Mouse (Mus musculus): ENCODE data around the gene Galnt18.

The Galnt18 gene

DNA sequence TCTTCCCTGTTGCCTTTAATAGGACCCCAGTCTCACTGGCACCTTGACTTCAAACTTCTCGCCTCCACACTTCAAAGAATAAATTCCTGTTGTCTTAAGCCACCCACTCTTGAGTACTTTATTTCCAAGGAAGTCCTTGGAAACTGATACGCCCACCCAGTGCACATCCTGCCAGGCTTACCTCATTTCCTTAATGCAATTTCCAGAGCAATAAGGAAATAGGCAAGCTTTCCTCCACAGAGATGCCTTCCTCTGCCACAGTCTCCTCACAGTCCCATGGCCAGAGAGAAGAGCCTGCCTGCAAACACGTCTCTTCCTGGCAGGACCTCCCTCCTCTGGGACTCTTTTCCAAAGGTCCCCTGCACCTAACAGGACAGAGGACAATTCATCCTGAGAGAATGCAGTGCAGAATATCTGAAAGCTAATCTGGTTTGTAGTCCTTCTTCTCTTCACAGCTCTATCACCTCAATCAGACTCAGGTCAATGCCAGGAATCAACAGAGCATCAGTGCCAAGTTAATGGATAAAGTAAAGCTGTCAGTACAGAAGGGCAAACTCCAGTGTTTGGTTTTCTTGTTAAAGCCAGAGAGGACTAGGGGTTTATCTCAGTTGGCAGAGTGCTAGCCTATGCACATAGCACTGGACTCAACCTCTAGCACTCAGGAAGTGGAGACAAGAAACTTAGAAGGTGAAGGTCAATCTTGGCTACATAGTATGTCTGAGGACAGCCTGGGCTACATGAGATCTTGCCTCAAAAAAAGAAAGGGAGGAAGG is 65.8 kb downstream of the Galnt18 start:
- no peak for DNase-seq

DNA sequence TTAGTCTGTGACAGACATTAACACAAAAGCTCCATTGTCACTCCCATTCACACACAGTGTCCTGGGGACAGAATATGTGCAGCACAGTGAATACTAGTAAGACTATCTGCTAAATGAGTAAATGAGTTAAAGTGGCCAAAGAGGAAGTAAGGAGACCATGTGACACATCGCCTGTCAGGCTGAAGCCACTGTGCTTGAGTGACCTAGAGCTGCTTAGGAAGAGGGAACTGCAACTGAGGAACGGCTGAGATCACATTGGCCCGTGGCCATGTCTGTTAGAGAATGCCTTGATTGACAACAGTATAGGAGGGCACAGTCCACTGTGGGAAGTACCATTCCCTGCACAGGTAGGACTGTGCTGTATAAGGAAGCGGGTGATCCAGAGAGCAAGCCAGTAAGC is 67.0 kb downstream of the Galnt18 start:
- DNase-seq, result no peak

DNA sequence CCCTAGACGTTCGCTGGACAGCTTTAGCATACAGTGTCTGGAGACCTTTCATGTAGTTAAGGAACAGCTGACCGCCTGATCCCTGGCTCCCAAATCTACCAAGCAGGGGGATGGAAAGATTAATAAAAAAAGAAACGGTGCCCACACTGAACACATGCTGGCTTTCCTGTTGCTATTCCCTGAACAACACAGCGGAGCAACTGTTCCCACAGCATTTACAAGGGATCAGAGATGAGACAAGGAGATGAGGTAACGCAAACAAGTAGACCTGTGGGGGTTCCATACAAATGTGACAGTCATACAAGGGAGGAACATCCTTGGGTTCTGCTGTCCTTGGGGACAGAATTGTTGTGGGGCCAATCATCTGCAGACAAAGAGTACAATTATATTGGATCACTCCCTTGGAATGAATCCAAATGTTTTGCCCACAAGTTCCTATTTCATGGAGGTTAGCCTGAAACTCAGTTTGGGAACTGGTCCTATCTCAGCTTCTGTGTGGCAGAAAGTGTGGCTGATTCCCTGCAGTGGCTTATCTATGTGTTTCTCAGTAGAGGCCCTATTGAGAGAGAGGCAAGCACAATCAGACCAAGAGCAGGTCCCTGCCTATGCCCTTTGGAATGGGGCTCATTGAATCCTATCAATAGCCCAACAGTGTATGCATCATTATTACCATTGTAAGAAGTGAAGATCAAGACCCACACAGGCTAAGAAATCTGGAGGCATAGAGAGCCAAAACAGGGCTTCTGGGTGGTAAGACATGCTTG is 68.5 kb downstream of the Galnt18 start:
- DNase-seq, result no peak

- DNase-seq, result no peak
Observed at GRCm38 (mm10) chr7:111710311-111710710, 69.5 kb downstream of the Galnt18 start.

DNA sequence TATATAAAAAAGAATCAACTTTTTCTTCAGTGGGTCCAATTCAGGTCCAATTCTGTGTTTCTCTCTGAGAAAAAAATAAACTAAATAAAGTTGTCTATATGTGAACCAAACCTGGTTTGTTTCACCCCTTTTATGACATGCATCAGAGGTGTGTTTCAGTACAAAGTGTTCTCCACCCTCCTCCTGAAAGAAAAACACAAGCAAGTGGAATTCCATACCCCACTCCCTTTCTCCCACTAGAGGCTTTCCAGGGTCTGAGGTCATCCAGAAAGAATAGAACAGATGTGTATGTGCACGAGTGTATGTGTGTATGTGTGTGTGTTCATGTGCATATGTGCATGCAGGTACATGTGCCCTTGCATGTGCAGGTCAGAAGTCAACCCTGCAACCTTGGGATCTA is 71.2 kb downstream of the Galnt18 start:
- DNase-seq, result no peak

DNA sequence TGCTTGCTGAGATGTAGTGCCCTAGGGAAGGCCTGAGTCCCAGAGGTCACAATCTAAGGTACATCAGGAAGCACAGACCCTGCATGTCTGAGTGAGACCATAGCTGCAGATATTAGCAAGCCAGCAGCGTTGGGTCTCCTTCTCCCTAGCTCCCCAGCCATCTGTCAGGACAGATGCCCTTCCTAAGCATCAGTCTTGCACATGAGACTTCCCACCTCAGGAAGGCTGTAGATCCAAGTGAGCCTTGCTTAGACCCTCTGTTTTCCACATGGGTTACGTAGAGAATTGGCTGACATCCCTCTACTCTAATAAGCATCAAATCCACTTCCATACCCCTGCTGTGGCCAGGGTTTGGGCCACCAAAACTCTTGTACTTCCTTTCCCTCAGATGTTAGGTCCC is 76.8 kb downstream of the Galnt18 start:
- no peak for DNase-seq

- DNase-seq, result no peak
Observed at GRCm38 (mm10) chr7:111701788-111702187, 78.0 kb downstream of the Galnt18 start.

DNA sequence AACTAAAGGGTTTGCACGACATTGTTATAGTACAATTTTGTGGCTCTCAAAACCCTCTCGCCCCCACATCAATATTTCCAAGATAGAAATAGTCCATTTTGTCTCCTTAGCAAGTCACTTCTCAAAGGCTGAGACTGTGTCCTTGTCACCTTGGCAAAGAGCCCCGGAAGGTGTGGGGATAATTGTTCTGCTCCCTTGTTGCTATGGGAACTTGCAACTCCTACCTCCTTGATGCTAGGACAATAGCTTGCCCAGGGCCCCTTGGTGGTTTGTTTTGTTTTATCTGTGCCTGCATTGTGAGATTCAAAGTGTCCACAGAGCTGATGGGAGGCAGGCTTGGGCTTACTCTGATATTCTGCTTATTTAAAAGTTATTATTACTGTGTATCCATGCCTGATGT is 80.3 kb downstream of the Galnt18 start:
- no peak for DNase-seq

GRCm38 (mm10) chr7:111696226-111696625 is 83.6 kb downstream of the Galnt18 start:
- DNase-seq, result no peak

- no peak for DNase-seq
Observed at GRCm38 (mm10) chr7:111694312-111694711, 85.5 kb downstream of the Galnt18 start.

DNA sequence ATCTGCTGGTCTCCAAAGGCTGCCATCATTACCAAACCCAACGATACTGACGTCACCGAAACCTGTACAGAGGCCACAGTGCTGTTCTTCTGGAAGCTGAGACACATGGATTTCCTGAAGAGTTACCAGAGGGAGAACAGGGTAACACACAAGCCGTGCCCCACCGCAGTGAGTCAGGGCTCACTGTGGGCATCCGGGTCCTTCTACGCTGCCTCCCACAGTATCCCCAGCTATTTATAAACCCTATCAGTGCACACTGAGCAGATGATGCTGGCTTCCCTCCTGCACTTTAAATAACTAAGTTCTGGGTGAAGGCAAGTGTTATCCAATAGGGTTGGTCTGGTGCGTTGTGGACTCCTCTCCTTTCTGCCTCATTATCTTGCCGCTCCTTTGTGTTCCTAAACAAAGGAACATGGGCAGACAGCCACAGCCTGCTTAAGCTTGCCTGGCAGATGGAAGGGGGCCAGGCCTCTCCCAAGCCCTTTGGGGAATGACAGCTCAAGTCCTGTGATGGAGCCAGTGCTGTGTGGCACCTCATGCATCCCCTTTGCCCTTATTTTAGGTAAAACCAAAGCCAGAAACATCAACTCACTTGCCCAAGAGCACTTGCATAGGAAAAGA is 87.0 kb downstream of the Galnt18 start:
- DNase-seq, result no peak

GRCm38 (mm10) chr7:111680108-111680507 is 99.7 kb downstream of the Galnt18 start:
- no peak for DNase-seq

GRCm38 (mm10) chr7:111676483-111676882 is 103.3 kb downstream of the Galnt18 start:
- DNase-seq, result no peak

- DNase-seq, result no peak
Observed at GRCm38 (mm10) chr7:111672467-111672866, 107.3 kb downstream of the Galnt18 start.

GRCm38 (mm10) chr7:111663139-111664073 is 116.4 kb downstream of the Galnt18 start:
- no peak for DNase-seq

- DNase-seq, result no peak
Observed at GRCm38 (mm10) chr7:111658579-111658978, 121.2 kb downstream of the Galnt18 start.

DNA sequence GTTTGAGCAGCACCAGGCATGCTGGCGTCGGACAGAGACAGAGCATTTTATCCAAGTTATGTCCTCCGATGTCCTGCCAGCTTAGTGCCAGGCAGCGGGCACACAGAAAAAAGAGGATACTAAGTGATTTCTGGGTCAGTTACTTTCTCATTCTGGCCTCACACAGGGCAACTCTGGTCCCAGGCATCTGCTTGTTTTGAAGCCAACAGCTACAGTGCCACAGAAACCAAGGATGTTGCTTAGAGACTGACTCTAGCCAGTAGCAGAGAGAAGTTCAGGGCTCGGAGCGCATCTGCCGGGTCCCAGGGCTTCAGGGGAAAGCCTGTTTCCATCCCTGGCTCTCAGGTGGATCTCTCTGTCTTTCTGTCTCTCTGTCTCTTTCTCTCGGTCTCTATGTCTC is 124.8 kb downstream of the Galnt18 start:
- no peak for DNase-seq

- no peak for DNase-seq
Observed at GRCm38 (mm10) chr7:111654526-111654925, 125.3 kb downstream of the Galnt18 start.

GRCm38 (mm10) chr7:111644362-111644761 is 135.4 kb downstream of the Galnt18 start:
- DNase-seq, result no peak

DNA sequence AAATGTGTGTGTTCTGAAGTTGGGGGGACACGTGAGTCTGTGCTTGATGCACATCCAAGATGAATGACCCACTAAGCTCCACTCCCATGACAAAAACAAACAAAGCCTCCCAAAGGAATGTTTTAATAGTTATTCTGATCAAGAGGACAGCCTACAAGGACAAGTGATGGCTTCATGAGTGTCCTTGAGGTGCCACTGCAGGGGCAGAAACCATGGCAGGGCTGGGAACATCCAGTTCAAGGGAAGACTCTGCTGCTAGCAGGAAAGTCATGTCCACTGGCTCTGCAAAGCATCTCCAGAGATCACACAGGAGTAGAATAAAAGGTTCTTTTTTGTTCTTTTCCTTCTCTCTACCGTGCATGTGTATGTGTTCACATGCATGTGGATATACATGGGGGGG is 140.9 kb downstream of the Galnt18 start:
- no peak for DNase-seq

DNA sequence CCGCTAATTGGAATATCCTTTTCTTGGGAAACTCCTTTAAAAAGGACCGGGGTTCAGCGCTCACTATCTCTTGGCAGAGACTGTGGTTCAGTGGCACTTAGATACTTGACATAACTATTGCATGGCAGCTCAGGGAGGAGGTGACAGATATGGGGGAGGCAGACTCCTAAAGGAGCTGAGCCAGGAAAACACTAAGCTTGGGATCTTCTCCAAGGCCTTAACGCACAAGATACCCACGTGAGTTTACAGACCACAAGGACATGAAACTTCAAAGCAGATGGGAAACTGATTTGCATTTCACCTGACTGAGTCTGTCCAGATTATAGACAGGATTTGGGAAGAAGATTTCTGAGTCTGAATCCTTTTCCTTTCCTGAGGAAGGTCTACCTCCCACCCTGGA is 141.3 kb downstream of the Galnt18 start:
- DNase-seq, result no peak

GRCm38 (mm10) chr7:111637866-111638448 is 141.8 kb downstream of the Galnt18 start:
- DNase-seq, result no peak
